Mouse (Mus musculus): ENCODE measurements around the gene Cecr2.
"Not testable (repeated sequence)": the region's sequence is repeated elsewhere in the genome, so short reads cannot be mapped to it uniquely, and the experiment has no call there.

DNA sequence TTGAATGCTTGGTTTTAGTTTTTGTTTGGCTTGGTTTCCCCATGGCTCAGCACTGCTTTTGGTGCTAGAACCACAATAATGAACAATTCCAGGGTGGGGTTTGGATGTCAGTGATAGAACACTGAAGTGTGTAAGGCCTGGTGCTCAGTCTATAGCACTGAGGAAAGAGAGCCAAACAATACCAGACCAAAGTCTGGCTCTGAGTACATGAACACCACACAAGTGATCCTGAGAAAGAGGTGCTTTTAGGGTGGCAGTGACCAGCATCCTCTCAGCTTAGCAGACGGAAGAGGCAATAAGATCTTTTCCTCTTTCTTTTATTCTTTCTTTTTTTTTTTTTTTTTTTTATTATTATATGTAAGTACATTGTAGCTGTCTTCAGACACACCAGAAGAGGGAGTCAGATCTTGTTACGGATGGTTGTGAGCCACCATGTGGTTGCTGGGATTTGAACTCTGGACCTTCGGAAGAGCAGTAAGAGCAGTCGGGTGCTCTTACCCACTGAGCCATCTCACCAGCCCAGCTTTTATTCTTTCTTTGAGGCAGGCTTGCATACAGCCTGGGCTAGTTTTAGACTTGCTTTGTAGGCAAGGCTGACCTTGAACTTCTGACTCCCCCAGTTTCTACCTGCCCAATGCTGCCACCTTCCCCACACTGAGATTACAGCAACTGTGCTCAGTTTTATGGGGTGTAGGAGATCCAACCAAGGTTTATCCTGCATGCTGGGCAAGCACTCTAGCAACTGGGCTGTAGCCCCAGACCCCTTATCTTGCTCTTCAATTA lies 18.7 kb upstream of the Cecr2 start:
- TF ChIP-seq CTCF (IDR thresholded peaks at IDR 0.05; ENCODE audit: low read depth, low read length); GATA1 (IDR thresholded peaks at IDR 0.05; ENCODE audit: borderline replicate concordance, low read length): not testable (repeated sequence)
